Mouse (Mus musculus): ENCODE data around the gene Pcnx3. TPM values are rescaled to one million over a fixed set of nuclear protein-coding genes. Genes with fewer than 3 reads are reported as not detected.
A peak's percentile ranks its signal among the peaks of the same experiment; 100 is the strongest.

The Pcnx3 gene
- 43.8 and 46.7 TPM in 2 replicates for polyA plus RNA-seq (2012)

DNA sequence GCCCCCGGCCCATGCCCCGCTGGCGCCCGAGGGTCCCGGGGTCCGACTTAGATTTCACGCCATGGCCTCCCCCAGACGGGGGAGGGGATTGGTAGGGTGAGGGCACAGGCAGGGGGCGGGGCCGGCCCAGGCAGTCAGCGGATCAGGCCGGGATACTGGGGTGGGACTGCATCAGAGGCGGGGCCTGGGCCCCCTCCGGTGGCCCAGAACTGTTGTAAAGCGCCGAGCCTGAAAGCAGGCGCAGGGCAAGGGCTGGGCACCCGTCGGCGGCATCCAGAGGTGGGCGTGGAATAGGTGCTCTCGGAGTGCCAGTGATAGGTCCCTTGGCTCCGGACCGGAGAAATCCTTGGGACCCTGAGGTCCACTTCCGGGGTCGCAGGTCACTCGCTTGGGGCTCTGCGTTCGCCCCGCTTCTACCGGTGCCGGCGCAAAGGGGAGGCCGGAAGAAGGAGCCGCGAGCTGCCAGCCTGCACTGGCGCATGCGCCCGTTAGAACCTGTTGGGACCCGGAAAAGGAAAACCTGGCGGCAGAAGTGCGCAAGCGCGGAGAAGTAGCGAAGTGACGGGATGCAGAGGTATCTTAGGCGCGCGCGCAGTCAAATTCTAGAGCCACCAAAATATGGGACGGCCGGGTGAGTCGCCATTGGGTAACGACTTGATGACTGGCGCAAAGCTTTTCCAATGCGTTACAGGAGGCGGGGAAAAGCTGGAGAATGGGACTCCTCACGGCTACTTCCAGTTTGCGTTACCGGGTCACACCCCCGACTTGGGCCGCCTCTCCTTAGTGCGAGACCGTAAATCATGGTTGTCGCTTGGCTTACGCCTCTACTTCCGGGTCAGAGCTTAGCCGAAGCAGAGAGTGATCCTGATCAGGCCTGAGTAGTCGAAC is at the start of gene Pcnx3, which contains the start of gene Map3k11:
Gene Pcnx3 (minus strand): TSS at position 709 of the 888 bp plus-strand sequence.
Gene Map3k11 (plus strand): TSS at position 543 of the 888 bp plus-strand sequence.
- Histone ChIP-seq H3K9me3 (ENCODE audit: control insufficient read depth, low read length) (no peaks in the 10 kb centered on the region), H3K4me1 (ENCODE audit: control insufficient read depth) (peaks cover 87% of the 10 kb centered on the region), H3K36me3 (ENCODE audit: control insufficient read depth) (peaks cover 76% of the 10 kb centered on the region), H3K27me3 (ENCODE audit: control insufficient read depth) (no peaks in the 10 kb centered on the region), H3K4me3 (replicated peaks) (peak within 1 kb of the TSS; percentile 82)
- TF ChIP-seq TAL1 (IDR thresholded peaks at IDR 0.05; ENCODE audit: low read length) (no peak), GATA1 (IDR thresholded peaks at IDR 0.05; ENCODE audit: low read length) (no peak)

DNA sequence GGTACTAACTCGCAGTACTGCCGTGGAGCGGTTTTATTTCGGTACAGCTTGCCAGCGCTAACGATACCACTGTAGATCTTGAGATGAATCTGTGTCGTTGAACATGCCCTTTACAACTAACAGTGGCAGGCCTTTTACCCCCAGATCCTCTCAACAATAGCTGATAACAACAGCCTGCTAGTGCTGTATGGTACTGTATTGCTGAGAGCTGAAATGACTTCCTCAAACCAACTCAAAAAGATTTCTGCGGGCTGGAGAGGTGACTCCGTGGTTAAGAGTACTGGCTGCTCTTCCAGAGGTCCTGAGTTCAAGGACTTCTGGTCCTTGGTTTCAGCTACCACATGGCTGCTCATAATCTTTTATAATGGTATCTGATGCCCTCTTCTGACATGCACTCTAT is 45.6 kb upstream of the Pcnx3 start:
- peaks cover 23% of the 10 kb centered on the region for H3K36me3 ChIP-seq (ENCODE audit: control insufficient read depth)
- peaks cover 30% of the 10 kb centered on the region for H3K4me1 ChIP-seq (ENCODE audit: control insufficient read depth)
- peaks cover 43% of the 10 kb centered on the region for H3K27me3 ChIP-seq (ENCODE audit: control insufficient read depth)
- no peak overlapping the region for H3K4me3 ChIP-seq (replicated peaks)
- no peak for TF ChIP-seq TAL1 (IDR thresholded peaks at IDR 0.05; ENCODE audit: low read length)
- no peak for TF ChIP-seq GATA1 (IDR thresholded peaks at IDR 0.05; ENCODE audit: low read length)
- no peaks in the 10 kb centered on the region for H3K9me3 ChIP-seq (ENCODE audit: control insufficient read depth, low read length)

DNA sequence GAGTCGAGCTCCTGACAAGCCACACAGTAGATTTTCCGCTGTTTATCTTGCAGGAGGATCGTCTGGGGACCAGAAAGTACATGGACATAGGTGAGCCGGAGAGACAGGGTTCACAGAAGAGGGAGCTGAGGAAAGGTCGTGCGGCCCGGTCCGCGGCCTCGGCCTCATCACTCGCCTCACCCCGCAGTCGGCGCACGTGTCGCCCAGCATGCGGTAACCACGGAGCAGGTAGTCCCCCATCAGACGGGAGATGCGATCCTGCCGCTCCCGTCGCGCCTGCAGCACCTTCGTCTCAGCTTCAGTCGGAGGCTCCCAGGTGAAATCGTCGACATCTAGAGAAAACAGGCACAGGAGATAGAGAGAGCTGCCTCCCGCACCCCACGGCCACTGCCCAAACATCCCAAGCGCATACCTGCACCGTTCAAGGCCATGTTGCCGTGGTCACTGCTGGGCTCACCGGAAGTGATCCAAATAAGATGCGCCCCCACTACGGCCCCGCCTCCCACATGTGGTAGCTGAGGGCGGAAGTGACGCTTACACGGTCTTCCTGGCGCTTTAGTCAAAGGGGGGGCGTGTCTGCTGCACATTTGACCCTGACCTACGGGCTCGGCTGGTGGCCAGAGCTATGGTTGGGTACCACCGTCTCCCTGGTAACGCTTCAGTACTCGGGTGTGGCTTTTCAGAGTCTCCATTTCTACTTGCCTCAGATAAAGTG is 42.7 kb upstream of the Pcnx3 start:
- Histone ChIP-seq H3K9me3 (ENCODE audit: control insufficient read depth, low read length) (no peaks in the 10 kb centered on the region), H3K27me3 (ENCODE audit: control insufficient read depth) (peaks cover 20% of the 10 kb centered on the region), H3K4me3 (replicated peaks) (peak overlapping the region; percentile 74), H3K4me1 (ENCODE audit: control insufficient read depth) (peaks cover 59% of the 10 kb centered on the region), H3K36me3 (ENCODE audit: control insufficient read depth) (peaks cover 43% of the 10 kb centered on the region)
- TF ChIP-seq TAL1 (IDR thresholded peaks at IDR 0.05; ENCODE audit: low read length) (no peak), GATA1 (IDR thresholded peaks at IDR 0.05; ENCODE audit: low read length) (no peak)

DNA sequence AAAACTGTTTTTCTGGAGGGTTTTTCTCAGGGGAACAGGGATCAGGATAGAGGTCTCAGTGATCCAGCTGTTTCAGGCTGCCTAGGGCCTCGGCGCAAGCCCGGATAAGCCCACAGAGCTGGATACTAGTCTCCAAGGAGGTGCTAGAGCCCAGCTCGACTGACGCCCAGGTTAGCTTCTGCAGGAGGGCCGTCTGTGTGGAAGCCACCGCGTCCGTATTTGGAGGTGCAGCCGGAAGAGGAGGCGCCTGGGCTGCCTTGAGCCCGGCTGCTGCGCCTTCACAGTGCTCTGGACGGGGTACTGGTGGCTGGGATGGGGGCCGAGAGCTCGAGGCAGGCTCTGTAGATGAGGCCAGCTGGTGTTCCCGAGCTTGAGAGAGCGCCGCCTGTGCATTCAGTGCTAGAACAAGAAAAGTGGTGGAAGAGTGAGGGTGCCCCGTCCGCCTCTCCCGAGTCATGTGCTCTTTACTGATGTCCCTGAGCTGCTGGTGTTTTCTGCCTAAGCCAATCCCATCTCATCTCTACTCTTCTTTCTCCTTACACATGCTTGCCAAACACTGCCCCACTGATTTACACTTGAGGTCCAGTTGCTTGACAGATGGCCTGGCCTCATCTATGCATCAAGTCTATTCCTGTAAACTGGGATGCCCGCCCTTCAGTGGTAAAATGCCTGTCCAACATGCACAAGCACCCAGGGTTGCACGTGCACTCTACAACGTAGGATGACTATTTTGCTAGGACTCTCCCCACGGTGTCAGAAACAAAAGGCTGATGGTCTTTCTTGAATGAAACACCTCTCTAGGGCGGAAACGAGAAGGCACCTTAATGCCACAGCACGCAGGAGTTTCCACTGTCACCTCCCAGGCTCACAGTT is 41.8 kb upstream of the Pcnx3 start:
- Histone ChIP-seq H3K36me3 (ENCODE audit: control insufficient read depth) (peaks cover 48% of the 10 kb centered on the region), H3K4me1 (ENCODE audit: control insufficient read depth) (peaks cover 62% of the 10 kb centered on the region), H3K4me3 (replicated peaks) (peak overlapping the region; percentile 74), H3K27me3 (ENCODE audit: control insufficient read depth) (peaks cover 11% of the 10 kb centered on the region), H3K9me3 (ENCODE audit: control insufficient read depth, low read length) (no peaks in the 10 kb centered on the region)
- TF ChIP-seq TAL1 (IDR thresholded peaks at IDR 0.05; ENCODE audit: low read length) (no peak), GATA1 (IDR thresholded peaks at IDR 0.05; ENCODE audit: low read length) (no peak)

DNA sequence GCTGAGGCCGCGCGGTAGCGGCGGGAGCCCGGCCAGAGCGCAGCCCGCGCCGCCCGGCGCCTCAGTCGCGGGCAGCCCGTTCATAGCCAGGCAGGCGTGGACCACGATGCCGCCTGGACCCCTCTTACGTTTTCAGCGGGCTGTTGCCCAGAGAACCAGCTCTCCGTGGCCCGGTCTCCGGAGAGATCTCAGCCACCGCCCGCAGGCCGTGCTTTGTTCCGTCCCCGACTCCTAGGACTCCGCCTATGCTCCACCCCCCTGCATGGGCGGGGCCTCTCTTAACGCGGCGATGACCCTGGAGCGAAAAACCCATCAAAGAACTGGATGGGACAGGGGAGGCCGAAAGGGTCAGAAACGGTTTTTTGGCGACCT is 40.7 kb upstream of the Pcnx3 start, which contains the start of gene Fam89b:
Gene Fam89b (minus strand): TSS at position 210 of the 372 bp plus-strand sequence.
- Histone ChIP-seq H3K9me3 (ENCODE audit: control insufficient read depth, low read length) (no peaks in the 10 kb centered on the region), H3K36me3 (ENCODE audit: control insufficient read depth) (peaks cover 59% of the 10 kb centered on the region), H3K27me3 (ENCODE audit: control insufficient read depth) (peaks cover 3% of the 10 kb centered on the region), H3K4me3 (replicated peaks) (peak within 1 kb of the TSS; percentile 74), H3K4me1 (ENCODE audit: control insufficient read depth) (peaks cover 67% of the 10 kb centered on the region)
- TF ChIP-seq TAL1 (IDR thresholded peaks at IDR 0.05; ENCODE audit: low read length): no peak
- no peak for TF ChIP-seq GATA1 (IDR thresholded peaks at IDR 0.05; ENCODE audit: low read length)

DNA sequence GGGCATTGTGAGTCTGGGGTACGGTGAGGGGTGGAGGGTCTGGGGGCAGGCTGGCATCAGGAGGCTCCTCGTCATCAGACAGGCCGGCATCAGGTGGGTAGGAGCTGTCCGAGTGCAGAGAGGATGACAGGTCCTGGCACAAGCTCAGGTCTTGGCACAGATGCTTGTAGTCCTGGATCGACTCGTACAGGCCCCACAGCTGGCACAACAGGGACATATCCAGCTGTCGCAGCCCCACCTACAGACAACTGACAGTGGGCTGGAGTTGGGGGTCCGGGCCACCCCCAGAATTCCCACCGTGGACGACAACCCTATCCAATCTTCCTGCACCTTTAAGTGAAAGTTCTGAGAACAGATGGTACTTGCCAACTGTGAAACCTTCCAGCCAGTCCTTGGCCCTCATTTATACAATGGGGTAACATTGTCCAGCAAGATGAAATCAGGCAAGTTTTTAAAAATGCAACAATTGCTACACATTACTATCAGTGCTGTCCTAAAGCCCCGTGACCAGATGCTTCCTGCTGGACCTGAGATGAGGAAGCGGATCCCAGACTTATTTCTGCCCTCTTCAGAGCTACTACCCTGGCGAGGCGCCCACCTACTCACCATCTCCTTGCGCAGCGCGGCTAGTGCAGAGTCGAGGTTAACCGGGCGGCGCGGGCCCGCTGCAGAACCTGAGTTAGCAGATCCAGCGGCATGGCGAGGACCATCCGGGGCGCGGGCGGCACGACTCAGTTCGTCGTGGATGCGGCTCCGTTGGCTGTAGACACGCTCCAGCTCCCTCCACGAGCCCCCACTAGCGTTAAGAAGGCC is 40.1 kb upstream of the Pcnx3 start:
- peak overlapping the region; percentile 74 for H3K4me3 ChIP-seq (replicated peaks)
- H3K36me3 ChIP-seq (ENCODE audit: control insufficient read depth): peaks cover 65% of the 10 kb centered on the region
- no peak for TF ChIP-seq GATA1 (IDR thresholded peaks at IDR 0.05; ENCODE audit: low read length)
- no peak for TF ChIP-seq TAL1 (IDR thresholded peaks at IDR 0.05; ENCODE audit: low read length)
- H3K9me3 ChIP-seq (ENCODE audit: control insufficient read depth, low read length): no peaks in the 10 kb centered on the region
- H3K27me3 ChIP-seq (ENCODE audit: control insufficient read depth): peaks cover 3% of the 10 kb centered on the region
- peaks cover 72% of the 10 kb centered on the region for H3K4me1 ChIP-seq (ENCODE audit: control insufficient read depth)

DNA sequence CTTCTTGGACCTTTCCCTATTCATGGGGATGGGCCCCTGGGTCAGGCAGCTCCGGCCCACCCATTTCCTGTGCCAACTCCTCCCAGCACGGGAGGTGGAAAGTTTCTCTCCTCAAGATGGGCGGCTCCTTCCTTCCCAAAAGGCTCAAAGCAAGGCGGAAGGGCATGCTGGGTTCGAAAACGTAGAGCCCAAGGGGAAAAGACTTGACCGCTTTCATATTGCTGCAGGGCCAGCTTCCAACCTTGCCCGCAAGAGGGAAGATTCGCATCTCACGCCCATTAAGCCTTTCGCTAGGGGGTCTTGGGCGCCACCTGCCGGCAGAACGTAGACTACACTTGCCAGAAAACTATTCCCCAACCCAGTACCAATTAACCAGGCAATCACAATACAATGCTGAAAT is 39.0 kb upstream of the Pcnx3 start:
- no peaks in the 10 kb centered on the region for H3K27me3 ChIP-seq (ENCODE audit: control insufficient read depth)
- peaks cover 84% of the 10 kb centered on the region for H3K4me1 ChIP-seq (ENCODE audit: control insufficient read depth)
- no peaks in the 10 kb centered on the region for H3K9me3 ChIP-seq (ENCODE audit: control insufficient read depth, low read length)
- peaks cover 76% of the 10 kb centered on the region for H3K36me3 ChIP-seq (ENCODE audit: control insufficient read depth)
- TF ChIP-seq GATA1 (IDR thresholded peaks at IDR 0.05; ENCODE audit: low read length) (no peak), TAL1 (IDR thresholded peaks at IDR 0.05; ENCODE audit: low read length) (no peak)
- peak overlapping the region; percentile 74 for H3K4me3 ChIP-seq (replicated peaks)
